Mouse (Mus musculus): ENCODE measurements around the gene Glyr1.

The Glyr1 gene

GRCm38 (mm10) chr16:5011285-5011684, 38.4 kb downstream of the Glyr1 start:
- no peak for DNase-seq (ENCODE audit: low spot score)

- DNase-seq (ENCODE audit: low spot score): no peak
Measured at GRCm38 (mm10) chr16:5010371-5010935, 39.2 kb downstream of the Glyr1 start.

GRCm38 (mm10) chr16:5008076-5008475, 41.6 kb downstream of the Glyr1 start:
- no peak for DNase-seq (ENCODE audit: low spot score)

- DNase-seq (ENCODE audit: low spot score): no peak
Measured at GRCm38 (mm10) chr16:5007492-5007891, 42.2 kb downstream of the Glyr1 start.

GRCm38 (mm10) chr16:5007067-5007466, 42.6 kb downstream of the Glyr1 start, which contains the start of gene Smim22:
Smim22 (plus strand) TSS chr16:5007288.
- no peak for DNase-seq (ENCODE audit: low spot score)

GRCm38 (mm10) chr16:5000611-5001010, 49.1 kb downstream of the Glyr1 start:
- no peak for DNase-seq (ENCODE audit: low spot score)

GRCm38 (mm10) chr16:4998984-4999383, 50.7 kb downstream of the Glyr1 start:
- DNase-seq (ENCODE audit: low spot score): no peak

- no peak for DNase-seq (ENCODE audit: low spot score)
Measured at GRCm38 (mm10) chr16:4997553-4997952, 52.1 kb downstream of the Glyr1 start, which contains the start of gene Sept12. Sept12 (minus strand) TSS chr16:4997852.

GRCm38 (mm10) chr16:4993276-4993675, 56.4 kb downstream of the Glyr1 start:
- DNase-seq (ENCODE audit: low spot score): no peak

GRCm38 (mm10) chr16:4984717-4985116, 64.9 kb downstream of the Glyr1 start:
- no peak for DNase-seq (ENCODE audit: low spot score)

- no peak for DNase-seq (ENCODE audit: low spot score)
Measured at GRCm38 (mm10) chr16:4979755-4980380, 69.8 kb downstream of the Glyr1 start.

- DNase-seq (ENCODE audit: low spot score): no peak
Measured at GRCm38 (mm10) chr16:4978275-4979051, 71.2 kb downstream of the Glyr1 start.

GRCm38 (mm10) chr16:4976180-4976579, 73.5 kb downstream of the Glyr1 start:
- DNase-seq (ENCODE audit: low spot score): no peak

GRCm38 (mm10) chr16:4974521-4974920, 75.1 kb downstream of the Glyr1 start:
- DNase-seq (ENCODE audit: low spot score): no peak

- DNase-seq (ENCODE audit: low spot score): no peak
Measured at GRCm38 (mm10) chr16:4971626-4972025, 78.0 kb downstream of the Glyr1 start.

GRCm38 (mm10) chr16:4969055-4969843, 80.4 kb downstream of the Glyr1 start:
- no peak for DNase-seq (ENCODE audit: low spot score)

GRCm38 (mm10) chr16:4968426-4968825, 81.2 kb downstream of the Glyr1 start:
- no peak for DNase-seq (ENCODE audit: low spot score)

- no peak for DNase-seq (ENCODE audit: low spot score)
Measured at GRCm38 (mm10) chr16:4965392-4966129, 84.1 kb downstream of the Glyr1 start.

GRCm38 (mm10) chr16:4964731-4965391, 84.8 kb downstream of the Glyr1 start:
- no peak for DNase-seq (ENCODE audit: low spot score)
